Mouse (Mus musculus) limb, embryonic 14.5 days (tissue): ENCODE data around the gene Cfb. TPM values are rescaled to one million over a fixed set of nuclear protein-coding genes. Genes with fewer than 3 reads are reported as not detected.

ENCODE experiments used
- ATAC-seq: fragments of 200-750 bp; cut with Nextera tagmentation; 2 replicates; pipeline ENCODE4 v1.8.0; 2017; ENCODE audit warnings: low read depth, moderate number of reproducible peaks, moderate TSS enrichment; ENCODE audit not compliant: low FRiP score
- DNase-seq: peaks from one replicate; pipeline ENCODE4 v3.0.0-alpha.2; 2015; ENCODE audit warnings: low spot score
- H3K27ac ChIP-seq: fragments of 300-500 bp; sonication (generic); replicated peaks from 2 replicates; pipeline ENCODE4 v1.5.1; 2014; ENCODE audit warnings: low read depth, mild to moderate bottlenecking, low read length, moderate library complexity, mixed read lengths
- H3K27me3 ChIP-seq: fragments of 300-500 bp; sonication (generic); 2 replicates; pipeline ENCODE4 v1.6.1; 2014; ENCODE audit warnings: low read length, mixed read lengths; ENCODE audit not compliant: control insufficient read depth, insufficient read depth
- H3K36me3 ChIP-seq: fragments of 300-500 bp; sonication (generic); 2 replicates; pipeline ENCODE4 v1.6.1; 2014; ENCODE audit warnings: mild to moderate bottlenecking, low read length, moderate library complexity, mixed read lengths; ENCODE audit not compliant: control insufficient read depth, insufficient read depth
- H3K4me1 ChIP-seq: fragments of 300-500 bp; sonication (generic); 2 replicates; pipeline ENCODE4 v1.6.1; 2014; ENCODE audit warnings: antibody characterized with exemption, low read length, mixed read lengths; ENCODE audit not compliant: control insufficient read depth, insufficient read depth
- H3K4me2 ChIP-seq: fragments of 300-500 bp; sonication (generic); replicated peaks from 2 replicates; pipeline ENCODE4 v1.6.1; 2014; ENCODE audit warnings: low read depth, mild to moderate bottlenecking, low read length, moderate library complexity; ENCODE audit not compliant: severe bottlenecking
- H3K4me3 ChIP-seq: fragments of 300-500 bp; sonication (generic); replicated peaks from 2 replicates; pipeline ENCODE4 v1.5.1; 2014; ENCODE audit warnings: low read length
- H3K9ac ChIP-seq: fragments of 300-500 bp; sonication (generic); 2 replicates; pipeline ENCODE4 v1.6.1; 2014; ENCODE audit warnings: mild to moderate bottlenecking, low read depth, low read length, moderate library complexity; ENCODE audit not compliant: severe bottlenecking
- H3K9me3 ChIP-seq: fragments of 300-500 bp; sonication (generic); 2 replicates; pipeline ENCODE4 v1.6.1; 2016; ENCODE audit warnings: low read length; ENCODE audit not compliant: control insufficient read depth
- POLR2A ChIP-seq: fragments of 200-500 bp; IDR thresholded peaks from 2 replicates; pipeline ENCODE4 v1.8.0; 2012; ENCODE audit warnings: inconsistent platforms, mild to moderate bottlenecking, moderate library complexity, borderline replicate concordance; ENCODE audit not compliant: insufficient read depth, insufficient read length; ENCODE audit errors: extremely low read depth
- WGBS: fragments of 180-500 bp; shearing (Covaris S2); extraction: QIAGEN DNeasy Blood & Tissue Kit; methylation state at CpG from one replicate; pipeline ENCODE4 v1.1.7; 2014; 5-methylcytosine and 5-hydroxymethylcytosine counted together
- polyA plus RNA-seq, 2 experiments: library from polyadenylated mRNA; depleted of rRNA in 1 of 2; stranded (reverse) in 1 of 2; unstranded in 1 of 2; fragments of >200 nt; fragmentation: Nextera tagmentation in 1 of 2; extraction: Ambion mirVana in 1 of 2; gene quantifications; 2 replicates each; pipeline versions ENCODE4 v1.2.1 to v1.2.3; 2012 to 2014

Cfb gene
- polyA plus RNA-seq, 2 experiments: 0.88 to 1.6 TPM

DNA sequence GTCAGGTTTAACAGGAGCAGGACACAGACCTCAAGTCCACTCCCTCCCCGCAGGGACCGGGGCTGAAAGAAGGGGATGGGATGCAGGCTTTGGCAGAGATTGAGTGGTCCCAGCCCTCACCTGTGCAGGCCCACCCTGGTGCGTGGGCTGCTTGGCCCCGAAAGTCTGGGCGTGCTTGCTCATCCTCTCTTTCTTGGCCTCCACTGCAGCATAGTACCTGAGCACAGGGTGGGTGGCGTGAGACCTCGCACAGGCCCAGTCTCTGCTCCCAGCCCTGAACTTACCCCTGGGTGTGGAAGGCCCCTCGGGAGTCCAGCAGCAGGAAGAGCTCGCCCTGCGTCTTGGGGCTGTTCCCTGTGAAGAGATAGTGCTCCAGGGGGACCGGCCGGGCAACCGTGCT is 17.4 kb downstream of the Cfb start:
- H3K36me3 ChIP-seq: peaks cover 80% of the 10 kb centered on the region
- H3K4me3 ChIP-seq: no peak overlapping the region
- no peaks in the 10 kb centered on the region for H3K27me3 ChIP-seq
- H3K4me1 ChIP-seq: peaks cover 5% of the 10 kb centered on the region; the same call in 1 of the 2 replicates
- no peaks in the 10 kb centered on the region for H3K9me3 ChIP-seq
- no peak overlapping the region for H3K27ac ChIP-seq
- no peak overlapping the region for H3K4me2 ChIP-seq
- no peak overlapping the region for H3K9ac ChIP-seq
- no peak for TF ChIP-seq POLR2A
- DNase-seq (no peak), ATAC-seq (no peak)
- WGBS: 91% methylated on average over 10 of the region's 13 CpGs

DNA sequence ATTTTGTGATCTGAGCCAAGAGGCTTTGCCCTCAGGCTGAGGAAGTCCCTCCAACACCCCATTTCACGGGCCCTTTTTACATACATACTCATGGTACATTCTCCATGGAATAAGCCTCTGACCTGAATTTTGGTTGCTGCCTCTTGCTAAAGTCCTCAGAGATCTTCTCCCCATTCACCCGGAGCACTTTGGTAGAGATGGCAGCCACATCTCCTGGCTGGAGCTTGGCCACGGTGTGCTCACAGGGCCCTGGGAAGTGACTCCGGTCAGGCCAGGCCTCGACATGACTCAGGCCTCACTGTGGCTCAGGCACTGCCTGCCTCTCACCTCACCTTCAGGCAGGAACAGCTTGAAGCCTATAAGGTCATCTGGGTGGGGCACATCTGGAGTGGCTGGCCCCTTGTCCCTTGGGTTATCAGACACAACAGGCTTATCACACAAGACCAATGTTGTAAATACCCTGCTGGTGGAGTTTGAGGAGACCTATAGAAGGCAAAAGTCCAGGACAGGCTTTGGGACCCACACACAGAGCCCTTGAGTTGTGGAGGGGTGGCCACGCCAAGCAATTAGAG is 21.5 kb downstream of the Cfb start:
- H3K4me1 ChIP-seq: peaks cover 13% of the 10 kb centered on the region
- ATAC-seq (no peak), DNase-seq (no peak)
- H3K9ac ChIP-seq: no peak overlapping the region
- no peaks in the 10 kb centered on the region for H3K9me3 ChIP-seq
- no peak for TF ChIP-seq POLR2A
- 80% methylated on average over 6 of the region's 6 CpGs for WGBS
- no peaks in the 10 kb centered on the region for H3K27me3 ChIP-seq
- H3K4me3 ChIP-seq: no peak overlapping the region
- H3K4me2 ChIP-seq: no peak overlapping the region
- H3K36me3 ChIP-seq: peaks cover 73% of the 10 kb centered on the region
- no peak overlapping the region for H3K27ac ChIP-seq

DNA sequence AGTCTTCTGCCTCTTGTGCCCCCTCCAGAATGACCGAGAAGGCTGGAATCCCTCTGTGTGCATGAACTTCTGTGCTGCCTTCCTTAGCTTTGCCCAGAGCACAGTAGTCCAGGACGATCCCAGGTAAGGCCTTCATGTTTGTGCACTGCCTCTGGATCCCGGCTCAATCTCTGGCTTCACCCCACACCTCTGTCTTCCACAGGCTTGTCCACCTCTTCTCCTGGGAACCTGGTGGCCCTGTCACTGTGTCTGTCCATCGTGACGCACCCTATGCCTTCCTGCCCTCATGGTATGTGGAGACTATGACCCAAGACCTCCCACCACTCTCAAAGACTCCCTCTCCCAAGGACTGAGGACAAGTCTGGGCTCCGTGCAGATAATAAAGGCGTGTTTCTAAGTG is 23.5 kb downstream of the Cfb start:
- Histone ChIP-seq H3K27ac (no peak overlapping the region), H3K36me3 (peaks cover 56% of the 10 kb centered on the region), H3K9me3 (no peaks in the 10 kb centered on the region), H3K4me1 (peaks cover 14% of the 10 kb centered on the region), H3K4me3 (no peak overlapping the region), H3K9ac (no peak overlapping the region), H3K27me3 (no peaks in the 10 kb centered on the region), H3K4me2 (no peak overlapping the region)
- ATAC-seq: no peak
- DNase-seq: no peak
- WGBS: 95% methylated on average over 7 of the region's 7 CpGs
- no peak for TF ChIP-seq POLR2A

DNA sequence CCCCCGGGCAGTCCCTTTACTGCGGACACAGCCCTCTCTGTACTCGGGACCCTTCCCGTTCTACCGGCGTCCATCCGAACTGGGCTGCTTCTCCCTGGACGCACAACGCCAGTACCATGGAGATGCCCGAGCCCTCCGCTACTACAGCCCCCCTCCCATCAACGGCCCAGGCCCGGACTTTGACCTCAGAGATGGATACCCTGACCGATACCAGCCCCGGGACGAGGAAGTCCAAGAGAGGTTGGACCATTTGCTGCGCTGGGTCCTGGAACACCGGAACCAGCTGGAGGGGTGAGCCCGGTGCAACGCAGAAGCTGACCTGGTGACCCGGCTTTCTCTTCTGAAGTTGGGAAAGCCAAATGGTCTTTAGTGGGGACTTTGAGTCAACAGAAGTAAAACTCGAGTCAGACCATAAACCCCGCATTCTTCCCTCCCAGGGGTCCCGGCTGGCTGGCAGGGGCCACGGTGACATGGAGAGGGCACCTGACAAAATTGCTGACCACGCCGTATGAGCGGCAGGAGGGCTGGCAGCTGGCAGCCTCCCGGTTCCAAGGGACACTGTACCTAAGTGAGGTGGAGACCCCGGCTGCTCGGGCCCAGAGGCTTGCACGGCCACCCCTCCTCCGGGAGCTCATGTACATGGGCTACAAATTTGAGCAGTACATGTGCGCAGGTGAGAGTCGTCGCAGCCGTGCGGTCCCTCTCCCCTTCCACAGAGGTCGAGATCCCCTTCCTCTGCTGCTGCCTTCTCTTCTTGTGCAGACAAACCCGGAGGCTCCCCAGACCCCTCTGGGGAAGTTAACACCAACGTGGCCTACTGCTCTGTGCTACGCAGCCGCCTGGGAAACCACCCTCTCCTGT is 24.6 kb downstream of the Cfb start:
- peak overlapping the region; percentile 95 for H3K4me2 ChIP-seq
- peak overlapping the region; percentile 69 for H3K9ac ChIP-seq
- ATAC-seq (no peak), DNase-seq (no peak)
- H3K27ac ChIP-seq: peak overlapping the region; percentile 74
- H3K4me3 ChIP-seq: peak overlapping the region; percentile 83
- peaks cover 46% of the 10 kb centered on the region for H3K36me3 ChIP-seq
- 36% methylated on average over 42 of the region's 43 CpGs for WGBS
- H3K9me3 ChIP-seq: no peaks in the 10 kb centered on the region
- peaks cover 14% of the 10 kb centered on the region for H3K4me1 ChIP-seq
- no peaks in the 10 kb centered on the region for H3K27me3 ChIP-seq
- TF ChIP-seq POLR2A: no peak

DNA sequence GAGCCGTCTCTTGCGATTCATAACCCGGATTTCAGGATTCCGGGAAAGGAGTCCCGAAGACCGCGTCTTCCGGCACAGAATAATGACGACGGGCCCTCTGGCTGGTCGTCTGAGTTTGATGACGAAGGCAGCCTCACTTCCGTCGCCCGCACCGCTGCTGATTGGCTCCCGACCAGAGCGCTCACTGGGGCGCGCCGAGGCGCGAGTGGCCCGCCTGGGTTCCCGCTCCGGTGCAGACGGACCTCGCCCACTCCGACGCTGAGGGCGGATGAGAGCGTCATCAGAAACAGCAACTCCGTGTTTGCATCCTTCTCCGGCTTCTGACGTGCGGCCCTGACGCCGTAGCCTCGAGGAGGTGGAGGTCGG is 25.5 kb downstream of the Cfb start, which contains the start of the genes Stk19 and Dxo:
Gene Stk19, minus strand, starts transcription at position 90 of the 366 bp plus-strand sequence.
Gene Dxo, plus strand, starts transcription at position 164 of the 366 bp plus-strand sequence.
- WGBS: under 1% methylated on average over 40 of the region's 40 CpGs
- H3K27ac ChIP-seq: peak within 1 kb of the TSS; percentile 74

More for the DNA sequence above, 25.5 kb downstream of the Cfb start, which contains the start of the genes Stk19 and Dxo:
- Histone ChIP-seq H3K4me2 (peak within 1 kb of the TSS; percentile 95), H3K4me3 (peak within 1 kb of the TSS; percentile 83), H3K9ac (peak within 1 kb of the TSS; percentile 69), H3K9me3 (no peaks in the 10 kb centered on the region), H3K36me3 (peaks cover 37% of the 10 kb centered on the region), H3K4me1 (peaks cover 14% of the 10 kb centered on the region), H3K27me3 (no peaks in the 10 kb centered on the region)
- ATAC-seq (peak; percentile 93), DNase-seq (peak; percentile 98)
- TF ChIP-seq POLR2A: 0 out of 2 replicates have a peak, but pooled peaks have one; percentile 81
